Mouse (Mus musculus): ENCODE measurements around the gene St5.

GRCm38 (mm10) chr7:109686585-109687128 is 16.7 kb downstream of the St5 start:
- TF ChIP-seq CTCF (IDR thresholded peaks at IDR 0.05; ENCODE audit: borderline replicate concordance, control insufficient read depth, extremely low read depth, insufficient read depth, low read length, poor library complexity) (no peak), POLR2A (IDR thresholded peaks at IDR 0.05; ENCODE audit: control insufficient read depth, extremely low read depth, insufficient read depth, low read length, poor library complexity) (no peak)
